Mouse (Mus musculus): ENCODE measurements around the gene Fabp6. TPM values are rescaled to one million over a fixed set of nuclear protein-coding genes. Genes with fewer than 3 reads are reported as not detected.

Fabp6 gene
- total RNA-seq (2021), result not detected
- long read RNA-seq, experiment 1, result 0 reads
- long read RNA-seq, experiment 2, result 0 reads

DNA sequence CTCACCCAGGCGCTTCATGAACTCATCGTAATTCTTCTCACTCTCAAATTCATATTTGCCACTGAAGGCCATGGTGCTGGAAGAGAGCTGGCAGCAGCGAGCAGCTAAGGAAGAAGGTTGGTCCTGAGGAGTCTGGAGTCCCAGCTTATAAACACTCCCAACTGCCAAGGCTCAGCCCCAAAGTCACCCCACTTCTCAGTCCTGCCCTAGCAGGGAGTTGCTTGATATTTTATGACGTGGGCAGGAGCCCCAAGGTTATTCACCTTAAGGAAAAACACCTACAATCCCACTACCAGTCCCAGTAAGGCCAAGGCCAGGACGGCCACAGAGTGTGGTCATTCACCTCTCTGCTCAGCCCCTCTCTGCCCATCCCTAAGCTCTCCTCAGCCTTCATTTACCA lies at the start of gene Fabp6:
Gene Fabp6, minus strand, starts transcription at position 101 of the 400 bp plus-strand sequence.
- no peak for DNase-seq (ENCODE audit: low spot score)

DNA sequence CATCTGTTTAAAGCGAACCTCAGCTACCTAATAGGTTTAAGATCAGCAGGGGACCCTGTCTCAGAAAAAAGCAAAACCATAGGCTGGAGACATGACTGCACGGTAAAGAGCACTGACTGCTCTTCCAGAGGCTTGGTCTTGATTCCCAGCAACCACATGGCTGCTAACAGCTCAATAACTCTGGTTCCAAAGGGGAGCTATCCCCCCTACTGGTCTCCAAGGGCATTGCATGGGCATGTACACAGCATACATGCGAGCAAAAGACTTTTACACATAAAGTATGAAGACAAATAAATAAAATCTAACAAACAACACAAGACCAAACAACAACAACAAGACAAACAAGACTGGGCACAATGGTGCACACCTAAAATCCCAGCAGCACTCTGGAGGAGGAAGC lies 43.9 kb upstream of the Fabp6 start:
- no peak for DNase-seq (ENCODE audit: low spot score)

DNA sequence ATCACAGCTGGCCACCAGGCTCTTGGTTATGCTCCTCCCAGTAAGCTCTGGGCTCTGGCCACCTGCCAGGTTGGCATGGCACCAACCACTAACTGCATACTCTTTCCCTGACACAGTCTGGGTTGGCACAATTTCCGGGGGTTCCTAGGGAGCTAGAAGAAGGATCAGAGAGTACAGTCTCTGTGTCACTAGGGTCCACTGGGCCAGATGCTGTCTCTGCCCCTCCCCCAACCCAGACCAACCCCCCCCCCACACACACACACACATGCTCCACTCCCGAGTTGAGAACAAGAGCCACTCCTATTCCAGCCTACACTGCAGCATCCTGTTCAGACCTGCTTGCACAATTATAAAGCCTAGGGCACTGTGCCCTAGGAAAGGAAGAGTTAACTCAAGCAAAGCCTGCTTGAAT lies 41.8 kb upstream of the Fabp6 start:
- DNase-seq (ENCODE audit: low spot score), result peak; percentile 10

DNA sequence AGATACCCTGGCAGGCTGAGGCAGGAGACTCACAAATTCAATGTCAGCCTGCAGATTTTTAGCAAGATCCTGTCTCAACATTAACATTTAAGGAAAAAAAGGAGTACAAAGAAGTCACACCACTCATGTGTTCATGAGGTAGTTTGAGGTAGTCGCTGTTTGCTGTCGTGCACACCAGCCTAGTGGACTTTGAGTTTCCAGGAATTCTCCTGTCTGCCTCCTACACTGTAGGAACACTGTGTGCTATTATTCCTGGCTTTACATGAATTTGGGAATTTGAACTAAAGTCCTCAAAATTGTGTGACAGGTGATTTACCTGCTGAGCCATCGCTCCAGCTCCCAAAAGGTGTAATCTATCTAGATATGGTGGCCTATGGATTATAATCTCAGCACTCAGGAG lies 37.1 kb upstream of the Fabp6 start:
- DNase-seq (ENCODE audit: low spot score), result no peak

DNA sequence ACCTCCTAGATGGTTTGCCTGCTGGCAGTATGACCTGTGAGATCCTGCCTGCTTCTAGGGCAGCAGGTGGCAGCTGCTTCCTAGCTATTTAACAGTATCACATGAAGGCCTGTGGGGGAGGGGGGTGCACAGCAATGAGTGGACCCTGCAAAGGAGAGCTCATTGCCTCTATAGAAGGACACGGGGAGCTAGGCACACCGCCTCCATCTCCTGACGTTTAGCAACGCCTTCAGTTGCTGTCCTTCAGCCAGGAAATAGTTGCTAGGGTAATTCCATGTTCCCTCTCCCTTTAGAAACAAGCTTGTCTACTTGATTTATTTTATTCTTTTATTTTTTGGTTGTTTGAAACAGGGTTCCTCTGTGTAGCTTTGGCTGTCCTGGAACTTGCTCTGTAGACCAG lies 35.4 kb upstream of the Fabp6 start:
- no peak for DNase-seq (ENCODE audit: low spot score)

DNA sequence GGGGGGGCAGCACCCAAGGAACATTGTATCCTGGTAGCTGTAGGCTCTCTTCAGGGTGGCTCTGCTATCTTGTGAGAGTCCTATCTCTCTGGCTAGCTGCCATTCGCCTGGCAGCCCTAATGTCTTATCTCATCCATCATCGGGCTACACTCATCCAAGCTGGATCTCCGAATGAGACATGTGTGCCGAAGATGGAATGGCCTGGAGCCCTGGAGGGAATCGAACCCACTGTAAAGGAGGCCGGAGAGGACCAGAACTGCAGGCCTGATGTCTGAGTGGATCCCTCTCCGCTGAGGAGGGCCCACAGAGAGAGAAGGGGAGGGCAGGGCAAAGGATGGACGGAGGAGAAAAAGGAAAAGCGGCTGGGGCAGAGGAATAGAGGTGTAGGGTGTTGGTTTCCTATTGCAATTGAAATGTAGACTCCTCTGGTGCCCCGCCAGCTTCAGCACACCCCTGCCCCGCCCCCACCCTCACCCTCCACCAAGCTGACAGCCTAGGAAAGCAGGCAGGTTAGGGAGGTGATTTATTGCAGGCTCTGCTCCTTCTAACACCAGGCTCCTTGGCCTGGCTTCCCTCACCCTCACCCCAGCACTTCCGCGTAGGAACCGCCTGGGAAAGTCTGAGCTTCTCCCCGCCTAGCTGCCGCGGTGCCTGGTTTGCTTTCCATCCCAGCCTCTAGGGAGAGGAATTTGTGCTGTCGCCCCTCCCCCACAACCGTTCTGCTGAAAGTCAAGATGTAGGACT lies 32.5 kb upstream of the Fabp6 start:
- DNase-seq (ENCODE audit: low spot score), result peak; percentile 30

DNA sequence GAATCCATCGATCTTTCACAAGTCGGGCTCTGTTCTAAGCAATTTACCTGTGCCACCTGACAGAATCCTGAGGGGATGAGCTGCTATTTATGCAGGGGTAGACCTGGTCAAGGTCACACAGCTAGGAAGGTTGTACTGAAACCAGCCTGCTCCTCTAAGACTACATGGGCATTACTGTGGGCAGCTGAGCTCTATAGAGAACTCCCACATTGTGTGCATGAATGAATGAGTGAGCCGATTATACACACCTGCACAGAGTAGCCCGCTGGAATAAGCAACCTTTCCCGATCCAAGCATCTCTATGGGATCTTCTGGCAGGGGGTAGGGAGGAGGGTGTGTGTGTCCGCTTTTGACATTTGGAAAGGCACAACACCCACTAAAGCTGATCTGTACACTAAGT lies 31.8 kb upstream of the Fabp6 start:
- DNase-seq (ENCODE audit: low spot score), result no peak

DNA sequence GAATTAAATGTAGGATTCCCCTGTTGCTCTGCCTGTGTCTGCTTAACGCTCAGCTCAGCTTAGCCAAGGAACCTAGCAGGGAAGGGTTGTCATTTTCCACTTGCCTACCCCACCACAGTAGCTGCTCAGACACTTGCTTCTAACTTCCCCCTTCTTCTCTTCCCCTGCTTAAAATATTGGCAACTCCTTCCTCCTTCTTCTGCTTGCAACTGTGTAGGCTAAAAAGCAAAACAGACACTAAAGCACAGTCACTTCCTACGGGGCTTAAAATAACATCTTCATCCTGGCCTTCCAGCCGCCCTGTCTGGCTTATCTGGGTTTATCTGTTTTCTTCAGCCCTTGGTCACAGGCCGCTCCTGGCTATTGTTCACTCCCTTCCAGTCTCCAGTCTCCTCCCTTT lies 31.2 kb upstream of the Fabp6 start:
- no peak for DNase-seq (ENCODE audit: low spot score)

DNA sequence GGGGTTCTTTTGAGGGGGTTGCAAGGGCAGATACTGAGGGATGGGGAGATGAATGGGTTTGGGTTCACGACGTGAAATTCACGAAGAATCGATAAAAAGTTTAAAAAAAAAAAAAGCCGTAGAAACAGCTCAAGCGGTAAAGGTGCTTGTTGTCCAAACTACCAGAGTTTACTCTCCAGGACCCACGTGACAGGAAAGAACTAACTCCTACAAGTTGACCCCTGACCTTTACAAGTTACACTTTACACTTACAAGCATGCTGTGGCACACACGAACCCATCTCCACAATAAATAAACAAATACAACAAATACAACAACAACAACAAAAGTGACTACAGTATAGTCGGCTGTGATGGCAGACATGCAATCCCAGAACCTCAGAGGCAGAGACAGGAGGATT lies 30.3 kb upstream of the Fabp6 start:
- no peak for DNase-seq (ENCODE audit: low spot score)

DNA sequence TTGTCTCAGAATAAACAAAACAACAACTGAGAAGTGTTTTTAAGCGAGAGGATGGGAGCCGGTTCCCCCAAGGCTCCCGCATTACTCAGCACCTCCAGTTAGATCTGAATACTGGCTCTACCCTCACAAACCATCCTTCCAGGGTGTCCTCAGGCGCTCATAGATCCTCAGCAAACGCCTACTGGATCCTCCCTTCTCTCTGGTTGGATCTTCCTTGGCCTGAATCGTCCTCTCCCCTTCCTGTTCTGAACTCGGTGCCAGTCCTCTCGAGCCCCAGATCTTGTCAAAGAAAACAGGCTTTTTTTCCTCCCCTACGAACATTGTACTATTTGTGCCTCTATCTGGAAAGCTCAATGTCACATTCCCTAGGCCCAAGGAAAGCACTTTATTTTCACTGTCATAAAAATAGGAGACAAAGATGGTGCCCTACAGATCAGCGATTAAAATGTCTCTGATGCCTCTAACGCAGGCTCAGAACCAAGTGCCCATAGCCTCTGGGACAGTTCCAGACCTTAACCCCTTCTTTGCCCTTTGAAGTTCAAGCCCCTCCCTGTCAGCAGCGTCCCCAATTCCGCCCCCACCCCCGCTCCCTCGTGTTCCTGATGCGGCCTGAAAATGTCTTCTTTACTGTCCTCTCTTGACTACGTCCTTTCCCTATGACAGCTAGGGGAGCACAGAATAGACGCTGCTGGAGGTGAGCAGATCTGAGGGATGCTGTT lies 25.7 kb upstream of the Fabp6 start:
- DNase-seq (ENCODE audit: low spot score), result no peak

DNA sequence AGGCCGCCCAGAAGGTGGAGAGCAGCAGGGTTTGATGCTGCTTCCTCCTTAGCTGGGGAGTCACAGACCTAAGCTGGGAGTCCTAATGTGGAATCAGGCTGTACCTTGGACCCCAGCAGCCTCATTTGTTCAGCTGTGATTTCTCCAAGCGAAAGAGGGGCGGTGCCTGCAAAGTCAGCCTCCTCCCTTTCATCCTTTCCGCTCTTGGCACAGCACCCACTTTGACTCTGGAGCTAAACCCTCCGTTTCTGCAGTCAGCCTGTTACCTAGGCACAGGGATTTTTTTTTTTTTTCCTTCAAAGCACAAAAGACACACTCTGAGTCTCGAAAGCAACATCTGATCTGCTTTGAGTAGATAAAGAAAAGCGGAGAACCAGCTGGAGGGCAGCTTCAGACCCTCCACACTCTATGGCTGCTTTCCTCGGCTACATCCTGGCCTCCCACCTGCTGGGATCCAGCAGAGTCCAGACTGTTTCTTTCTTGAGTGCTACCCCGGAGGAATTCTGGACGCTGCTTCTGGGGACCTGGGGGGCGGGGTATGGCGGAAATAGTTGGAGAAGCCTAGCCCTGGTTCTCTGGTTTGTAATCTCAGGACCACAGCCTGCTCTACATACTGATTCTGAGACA lies 25.1 kb upstream of the Fabp6 start:
- no peak for DNase-seq (ENCODE audit: low spot score)

DNA sequence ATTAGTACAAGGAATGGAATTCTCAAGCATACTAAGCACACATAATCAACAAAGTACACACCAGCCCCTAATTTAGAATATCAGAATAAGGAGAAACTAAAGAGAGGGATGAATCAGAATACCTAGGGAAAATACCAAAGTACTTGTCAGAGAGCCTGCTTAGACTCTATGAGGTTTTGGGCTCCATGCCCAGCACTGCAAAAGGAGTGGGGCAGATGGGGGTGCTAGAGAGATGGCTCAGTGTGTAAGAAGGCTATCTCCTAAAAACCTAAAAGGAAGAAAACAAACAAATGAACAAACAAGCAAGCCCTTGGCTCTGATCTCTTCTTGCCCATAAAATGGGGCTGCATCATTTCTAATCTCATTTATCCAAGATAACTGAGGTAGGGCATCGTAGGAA lies 23.0 kb upstream of the Fabp6 start:
- DNase-seq (ENCODE audit: low spot score), result no peak

DNA sequence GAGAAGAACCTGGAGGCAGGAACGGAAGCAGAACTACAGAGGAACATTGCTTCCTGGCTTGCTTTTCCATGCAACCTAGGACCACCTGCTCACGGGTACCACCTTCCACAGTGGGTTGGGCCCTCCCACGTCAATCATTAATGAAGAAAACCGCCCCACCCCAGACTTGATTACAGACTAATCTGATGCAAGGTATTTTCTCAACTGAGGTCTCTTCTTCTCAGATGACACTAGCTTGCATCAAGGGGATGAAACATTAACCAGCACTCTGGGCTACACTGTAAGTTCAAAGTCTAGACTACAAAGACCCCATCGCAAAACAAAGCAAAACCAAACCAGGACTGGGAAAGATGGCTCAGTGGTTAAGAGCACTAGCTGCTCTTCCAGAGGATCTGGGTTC lies 20.4 kb upstream of the Fabp6 start:
- no peak for DNase-seq (ENCODE audit: low spot score)

DNA sequence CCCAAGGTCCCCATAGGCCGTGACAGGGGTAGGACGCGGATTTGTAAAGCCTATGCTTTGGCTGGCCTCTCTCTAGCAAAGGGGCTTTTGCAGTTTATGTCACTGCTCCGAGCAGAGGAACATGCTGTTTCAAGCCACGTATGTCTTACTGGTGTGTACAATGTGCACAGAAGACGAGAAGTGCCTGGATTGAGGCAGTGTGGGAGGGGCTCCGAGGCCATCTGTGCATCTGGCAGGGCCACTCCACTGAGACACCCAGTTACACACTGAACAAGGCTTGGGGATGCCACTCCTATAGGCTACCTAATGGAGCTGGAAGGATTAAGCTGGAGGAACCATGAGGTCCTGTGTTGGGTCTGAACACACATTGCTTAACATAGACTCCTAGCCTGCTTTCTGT lies 17.1 kb upstream of the Fabp6 start:
- DNase-seq (ENCODE audit: low spot score), result no peak

DNA sequence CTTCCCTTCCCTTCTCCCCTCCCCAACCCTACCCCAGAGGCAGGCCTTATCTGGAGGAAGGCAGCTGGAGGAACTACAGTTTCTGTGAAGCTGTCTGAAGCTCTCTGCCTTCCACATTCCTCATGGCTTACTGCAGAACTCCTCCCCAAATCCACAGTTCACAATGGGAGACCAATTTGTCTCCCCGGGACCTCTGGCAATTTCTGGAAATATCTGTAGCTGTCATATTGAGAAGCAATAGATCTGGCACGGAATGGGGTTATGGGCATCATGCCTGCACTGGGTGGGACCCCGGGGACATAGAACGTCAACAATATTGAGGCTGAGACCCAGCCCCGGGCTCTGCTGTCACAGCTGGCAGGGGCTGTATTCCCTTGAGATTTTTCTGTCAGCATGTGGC lies 16.6 kb upstream of the Fabp6 start:
- DNase-seq (ENCODE audit: low spot score), result peak; percentile 9

DNA sequence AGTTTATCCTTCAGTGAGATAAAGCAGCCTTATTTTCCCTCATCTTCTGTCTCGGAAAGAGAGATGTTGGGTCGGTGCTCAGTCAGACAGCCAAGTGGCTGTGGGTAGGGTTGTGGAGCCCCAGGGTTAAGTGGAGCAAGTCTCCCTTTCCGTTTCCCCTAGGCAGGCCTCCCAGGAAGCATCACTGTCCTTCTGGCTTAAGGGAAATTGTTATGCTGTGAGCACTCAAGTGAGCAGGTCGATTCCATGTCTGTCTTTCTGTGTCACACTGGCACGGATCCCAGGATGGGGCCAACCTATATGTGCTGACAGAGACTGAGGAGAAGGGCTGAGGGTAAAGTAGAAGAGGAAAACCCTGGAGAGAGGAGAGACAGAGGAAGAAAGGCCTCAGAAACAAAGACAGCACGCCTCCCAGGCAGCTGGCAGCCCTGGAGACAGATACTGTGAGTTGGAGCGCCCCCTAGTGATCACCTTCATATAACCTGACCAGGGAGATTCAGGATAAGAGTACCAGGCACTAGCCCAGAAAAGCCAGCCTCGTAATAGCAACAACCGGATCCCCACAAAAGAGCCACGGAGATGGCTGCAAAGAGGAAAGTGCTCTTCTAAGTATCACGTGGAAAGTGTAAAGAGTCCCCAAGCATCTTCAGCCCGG lies 11.6 kb upstream of the Fabp6 start:
- peak; percentile 62 for DNase-seq (ENCODE audit: low spot score)

DNA sequence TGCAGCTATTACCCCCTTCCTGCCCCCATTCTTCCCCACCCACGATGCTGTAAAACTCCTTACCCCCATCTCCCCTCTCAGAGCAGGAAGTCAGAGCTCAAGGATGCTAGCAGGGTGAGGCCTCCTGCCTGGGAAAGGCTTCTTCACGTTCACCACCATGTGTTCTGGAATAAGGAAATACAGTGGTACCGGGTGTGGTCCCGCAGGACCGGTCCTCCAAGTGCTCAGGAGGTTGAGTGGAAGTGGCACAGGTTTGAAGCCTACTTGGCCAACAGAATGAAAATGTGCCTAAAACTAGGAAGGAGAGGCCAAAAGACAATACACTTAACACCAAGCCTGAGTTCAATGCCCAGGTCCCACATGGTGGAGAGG lies 9.3 kb upstream of the Fabp6 start:
- no peak for DNase-seq (ENCODE audit: low spot score)

DNA sequence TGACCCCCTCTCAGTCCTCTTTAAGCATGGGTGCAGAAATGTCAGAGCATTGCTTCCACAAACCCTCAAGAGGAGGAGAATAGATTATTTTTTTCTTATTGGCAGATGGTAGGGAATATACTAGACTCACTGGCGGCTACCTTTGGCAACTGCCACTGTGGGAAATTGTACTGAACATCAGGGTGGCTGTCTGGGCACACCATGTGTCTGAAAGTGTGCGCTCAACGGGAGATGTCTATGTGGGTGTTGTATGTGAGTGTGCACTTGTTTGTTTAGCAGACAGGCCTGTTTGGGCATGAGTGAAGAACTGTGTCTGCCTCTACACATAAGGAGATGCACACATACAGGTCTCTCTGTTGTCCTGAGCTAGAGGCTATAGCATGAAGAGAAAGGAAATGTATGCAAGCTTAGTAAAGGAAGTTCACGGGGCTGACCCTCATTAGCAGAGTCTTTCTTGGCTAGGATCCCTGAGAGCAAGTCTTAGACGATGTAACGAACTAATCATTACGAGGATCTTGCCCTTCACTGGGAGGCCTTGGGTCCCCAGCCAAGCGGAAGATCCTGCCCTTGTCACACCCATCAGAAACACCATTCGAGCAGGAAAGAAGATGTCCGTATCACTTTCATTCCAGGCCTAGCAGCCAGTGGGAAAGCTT lies 8.8 kb upstream of the Fabp6 start:
- DNase-seq (ENCODE audit: low spot score), result no peak

DNA sequence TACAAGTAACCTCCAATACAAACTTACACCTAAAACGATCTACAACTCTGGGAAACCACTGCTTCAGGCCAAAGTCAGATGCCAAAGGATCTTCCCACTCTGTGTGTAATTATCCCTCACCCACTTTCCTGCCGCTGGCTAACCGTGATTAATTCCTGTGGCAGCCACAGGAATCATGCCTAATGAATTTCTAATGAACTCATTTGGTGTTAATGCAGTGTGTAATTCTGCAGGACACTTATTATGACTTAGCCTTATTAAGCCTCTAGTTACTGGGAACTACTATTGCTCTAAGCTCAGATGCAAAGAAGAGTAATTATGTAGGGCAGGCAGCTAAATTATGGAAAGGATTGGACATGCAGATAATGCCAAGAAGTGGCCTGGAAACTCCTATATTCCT lies 7.1 kb upstream of the Fabp6 start:
- no peak for DNase-seq (ENCODE audit: low spot score)

DNA sequence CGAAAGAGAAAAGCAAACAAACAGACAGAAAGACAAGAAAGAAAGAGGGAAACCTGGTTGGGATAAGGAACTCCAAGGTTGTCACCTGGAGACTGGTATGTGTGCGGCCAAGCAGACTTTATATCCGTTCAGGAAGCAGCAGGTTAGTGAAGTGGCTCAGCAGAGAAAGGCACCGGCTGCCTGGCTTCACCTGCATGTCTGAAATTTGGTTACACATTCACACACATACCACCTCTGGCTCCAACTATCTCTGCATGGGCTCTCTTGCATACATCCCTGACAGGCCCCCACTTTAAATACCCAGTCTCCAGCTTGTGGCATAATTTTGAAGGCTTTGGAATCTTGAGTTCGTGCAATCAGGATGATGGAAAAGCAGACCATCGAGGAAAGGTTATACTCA lies 4.5 kb upstream of the Fabp6 start:
- no peak for DNase-seq (ENCODE audit: low spot score)

DNA sequence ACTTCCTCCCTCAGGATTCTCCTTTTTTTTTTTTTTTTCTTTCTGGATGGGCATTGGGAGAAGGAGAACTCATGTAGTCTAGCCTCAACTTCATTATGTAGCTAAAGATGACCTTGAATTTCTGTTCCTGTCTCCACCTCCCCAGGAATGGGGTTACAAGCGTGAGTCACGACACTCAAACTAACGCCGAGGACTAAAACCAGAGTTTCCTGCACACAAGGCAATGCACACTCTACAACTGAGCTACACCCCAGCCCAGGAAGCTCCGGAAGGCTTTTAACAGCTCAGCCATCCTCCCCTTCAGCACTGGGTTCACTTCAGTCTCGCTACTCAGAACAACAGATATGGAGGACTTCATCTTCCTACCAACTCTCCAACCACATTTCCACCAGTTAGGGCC lies 3.6 kb upstream of the Fabp6 start:
- no peak for DNase-seq (ENCODE audit: low spot score)

DNA sequence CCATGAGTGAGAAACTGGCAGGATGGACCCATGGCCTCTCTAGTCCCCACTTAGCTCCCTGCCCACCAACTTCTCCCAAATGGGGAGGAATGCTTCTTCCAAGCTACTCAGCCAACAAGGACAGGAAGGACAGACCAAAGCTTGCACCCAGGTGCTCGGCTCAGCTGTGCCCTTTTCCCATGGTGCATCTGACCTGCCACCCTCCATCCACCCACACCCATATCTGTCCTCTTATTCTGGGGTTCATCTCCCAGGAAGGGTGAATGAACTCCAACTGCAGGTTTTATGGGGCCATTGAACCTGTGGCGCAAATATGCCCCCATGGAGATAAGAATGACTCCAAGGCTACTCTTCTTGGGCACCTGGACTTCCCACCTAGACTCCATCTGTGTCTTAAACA lies 2.9 kb upstream of the Fabp6 start:
- DNase-seq (ENCODE audit: low spot score), result no peak
